Comparison of ENCODE assay signal across 26 mouse cellular contexts in genomic region chr2:128046454-128046853, GRCm38 (mm10).
DNase-seq lines count a peak whose midpoint lies in the region; ATAC-seq and TF ChIP-seq lines count a peak whose summit lies in the region.
"Had no signal": no experiment of that assay in that cellular context is flagged by ENCODE, and none has a peak within 500 bp of the region (broad histone marks: within the 10 kb centered on the region; RNA-seq: fewer than 3 reads in every experiment).

No protein-coding gene starts in this region.

- H3K27ac ChIP-seq in hindbrain, embryonic 13.5 days = no peak overlapping the region
- H3K27ac ChIP-seq in hindbrain, embryonic 16.5 days (ENCODE audit: low read depth, low read length) = no peak overlapping the region
- no peak overlapping the region for H3K27ac ChIP-seq in midbrain, embryonic 11.5 days (ENCODE audit: low read depth, low read length)
- no peak overlapping the region for H3K27ac ChIP-seq in midbrain, postnatal 0 days (ENCODE audit: low read depth, low read length)
- no peak overlapping the region for H3K27ac ChIP-seq in MEL (ENCODE audit: control insufficient read depth, low read depth, low read length)
- H3K27ac ChIP-seq: embryonic facial prominence, embryonic 12.5 days; embryonic facial prominence, embryonic 15.5 days; forebrain, embryonic 15.5 days; heart, embryonic 15.5 days; hindbrain, embryonic 10.5 days; hindbrain, postnatal 0 days had no signal

- H3K4me2 ChIP-seq in hindbrain, embryonic 13.5 days = no peak overlapping the region
- no peak overlapping the region for H3K4me2 ChIP-seq in hindbrain, embryonic 16.5 days (ENCODE audit: low read length)
- no peak overlapping the region for H3K4me2 ChIP-seq in midbrain, embryonic 11.5 days
- H3K4me2 ChIP-seq in midbrain, postnatal 0 days (ENCODE audit: low read depth, low read length, poor library complexity, severe bottlenecking) = no peak overlapping the region
- H3K4me2 ChIP-seq: embryonic facial prominence, embryonic 12.5 days; embryonic facial prominence, embryonic 15.5 days; forebrain, embryonic 15.5 days; heart, embryonic 12.5 days; heart, embryonic 15.5 days had no signal

- no peak for TF ChIP-seq EP300 in MEL (IDR thresholded peaks at IDR 0.05; ENCODE audit: low read depth in 1 of 2, low read length in 2 of 2)

- peak; percentile 44 for DNase-seq in midbrain, embryonic 11.5 days (ENCODE audit: low spot score, missing footprints)
- no peak for DNase-seq in midbrain, postnatal 0 days (ENCODE audit: low spot score)
- DNase-seq in MEL (ENCODE audit: low read depth, low spot score) = no peak
- no peak for DNase-seq in cerebellum, adult 11-12 months
- DNase-seq: adrenal gland, adult 8-10 months; adrenal gland, postnatal 25 days; cerebellum, adult 2 months; cerebellum, adult 9-11 months; cerebellum, postnatal 25 days; gastrocnemius, postnatal 10 days; gastrocnemius, postnatal 36 days; heart, postnatal 10 days; heart, postnatal 36 days; kidney, adult 18-20 months had no signal

- H3K27me3 ChIP-seq in hindbrain, embryonic 13.5 days = no peaks in the 10 kb centered on the region
- H3K27me3 ChIP-seq in hindbrain, embryonic 16.5 days (replicated peaks; ENCODE audit: control insufficient read depth, insufficient read depth, low read length) = no peaks in the 10 kb centered on the region
- no peaks in the 10 kb centered on the region for H3K27me3 ChIP-seq in midbrain, embryonic 11.5 days (ENCODE audit: control insufficient read depth, insufficient read depth, low read length)
- H3K27me3 ChIP-seq in midbrain, postnatal 0 days (ENCODE audit: insufficient read depth, low read length) = no peaks in the 10 kb centered on the region
- H3K27me3 ChIP-seq in MEL (ENCODE audit: control insufficient read depth in 1 of 2, insufficient read depth in 2 of 2, low read length in 2 of 2) = no peaks in the 10 kb centered on the region; a peak in 1 of 4 replicates
- H3K27me3 ChIP-seq: embryonic facial prominence, embryonic 12.5 days; embryonic facial prominence, embryonic 15.5 days; forebrain, embryonic 15.5 days; heart, embryonic 12.5 days; heart, embryonic 15.5 days had no signal

- H3K4me3 ChIP-seq in hindbrain, embryonic 13.5 days = no peak overlapping the region
- H3K4me3 ChIP-seq in hindbrain, embryonic 16.5 days (ENCODE audit: low read length) = no peak overlapping the region
- H3K4me3 ChIP-seq in midbrain, embryonic 11.5 days (ENCODE audit: low read depth, low read length) = no peak overlapping the region
- H3K4me3 ChIP-seq in midbrain, postnatal 0 days (ENCODE audit: low read depth, low read length) = no peak overlapping the region
- no peak overlapping the region for H3K4me3 ChIP-seq in MEL (ENCODE audit: control insufficient read depth in 1 of 2, insufficient read depth in 1 of 2, low read depth in 2 of 2, low read length in 2 of 2)
- H3K4me3 ChIP-seq: embryonic facial prominence, embryonic 12.5 days; embryonic facial prominence, embryonic 15.5 days; forebrain, embryonic 15.5 days; heart, embryonic 12.5 days; heart, embryonic 15.5 days; hindbrain, embryonic 10.5 days had no signal

- H3K79me2 ChIP-seq in MEL (ENCODE audit: control insufficient read depth, insufficient read depth, low read length, poor library complexity) = no peaks in the 10 kb centered on the region

- no peak for TF ChIP-seq CTCF in midbrain, postnatal 0 days (IDR thresholded peaks at IDR 0.05)
- TF ChIP-seq CTCF in MEL (IDR thresholded peaks at IDR 0.05 in 2 of 3, conservative IDR thresholded peaks at IDR 0.05 in 1 of 3; ENCODE audit: control insufficient read depth in 1 of 3, insufficient read depth in 1 of 3, low read depth in 2 of 3, low read length in 3 of 3, poor library complexity in 1 of 3, severe bottlenecking in 1 of 3) = no peak

- H3K36me3 ChIP-seq in hindbrain, embryonic 13.5 days = no peaks in the 10 kb centered on the region
- H3K36me3 ChIP-seq in hindbrain, embryonic 16.5 days (ENCODE audit: control insufficient read depth, insufficient read depth, low read length) = no peaks in the 10 kb centered on the region
- H3K36me3 ChIP-seq in midbrain, embryonic 11.5 days (ENCODE audit: control insufficient read depth, insufficient read depth, low read length) = no peaks in the 10 kb centered on the region
- no peaks in the 10 kb centered on the region for H3K36me3 ChIP-seq in midbrain, postnatal 0 days (ENCODE audit: insufficient read depth, low read length)
- no peaks in the 10 kb centered on the region for H3K36me3 ChIP-seq in MEL (ENCODE audit: control insufficient read depth in 1 of 2, insufficient read depth in 2 of 2, low read length in 2 of 2)
- H3K36me3 ChIP-seq: embryonic facial prominence, embryonic 12.5 days; embryonic facial prominence, embryonic 15.5 days; forebrain, embryonic 15.5 days; heart, embryonic 12.5 days; heart, embryonic 15.5 days; hindbrain, embryonic 10.5 days had no signal

- 61% methylated on average over 4 of the region's 4 CpGs for WGBS in hindbrain, embryonic 13.5 days
- WGBS in hindbrain, embryonic 16.5 days = 60% methylated on average over 4 of the region's 4 CpGs
- 71% methylated on average over 4 of the region's 4 CpGs for WGBS in midbrain, embryonic 11.5 days
- 58% methylated on average over 4 of the region's 4 CpGs for WGBS in midbrain, postnatal 0 days

- H3K9ac ChIP-seq in hindbrain, embryonic 13.5 days = peak overlapping the region; percentile 35; the same call in 1 of the 2 replicates
- H3K9ac ChIP-seq in hindbrain, embryonic 16.5 days (ENCODE audit: low read depth, low read length) = no peak overlapping the region
- H3K9ac ChIP-seq in midbrain, embryonic 11.5 days (ENCODE audit: low read length) = no peak overlapping the region
- no peak overlapping the region for H3K9ac ChIP-seq in midbrain, postnatal 0 days (replicated peaks; ENCODE audit: low read length, poor library complexity, severe bottlenecking)
- H3K9ac ChIP-seq in MEL (ENCODE audit: control insufficient read depth, low read depth, low read length, poor library complexity, severe bottlenecking) = no peak overlapping the region
- H3K9ac ChIP-seq: embryonic facial prominence, embryonic 12.5 days; embryonic facial prominence, embryonic 15.5 days; forebrain, embryonic 15.5 days; heart, embryonic 12.5 days; heart, embryonic 15.5 days had no signal

- TF ChIP-seq RAD21 in MEL (IDR thresholded peaks at IDR 0.05; ENCODE audit: low read depth, low read length) = no peak

- TF ChIP-seq POLR2A in MEL (IDR thresholded peaks at IDR 0.05; ENCODE audit: control insufficient read depth in 1 of 2, insufficient read depth in 1 of 2, low read depth in 1 of 2, low read length in 2 of 2, poor library complexity in 1 of 2) = no peak

- H3K4me1 ChIP-seq in hindbrain, embryonic 13.5 days (replicated peaks) = peaks cover 10% of the 10 kb centered on the region; the same call in 1 of the 2 replicates
- no peaks in the 10 kb centered on the region for H3K4me1 ChIP-seq in hindbrain, embryonic 16.5 days (ENCODE audit: control insufficient read depth, insufficient read depth, low read depth, low read length)
- H3K4me1 ChIP-seq in midbrain, embryonic 11.5 days (ENCODE audit: control insufficient read depth, insufficient read depth, low read length) = no peaks in the 10 kb centered on the region
- H3K4me1 ChIP-seq in midbrain, postnatal 0 days (ENCODE audit: insufficient read depth, low read length) = no peaks in the 10 kb centered on the region; the same call in 1 of the 2 replicates
- peaks cover 0 to 4% of the 10 kb centered on the region in 2 experiments; a peak in 1 of 4 replicates for H3K4me1 ChIP-seq in MEL (ENCODE audit: control insufficient read depth in 1 of 2, insufficient read depth in 2 of 2, low read length in 2 of 2)
- H3K4me1 ChIP-seq: embryonic facial prominence, embryonic 12.5 days; embryonic facial prominence, embryonic 15.5 days; hindbrain, embryonic 10.5 days had no signal

- 0 out of 2 replicates have a peak, but pooled peaks cover 3% of the 10 kb centered on the region for H3K9me3 ChIP-seq in hindbrain, embryonic 13.5 days
- H3K9me3 ChIP-seq in hindbrain, embryonic 16.5 days (ENCODE audit: control insufficient read depth, low read length) = no peaks in the 10 kb centered on the region
- no peaks in the 10 kb centered on the region for H3K9me3 ChIP-seq in midbrain, embryonic 11.5 days (ENCODE audit: control insufficient read depth, low read length)
- no peaks in the 10 kb centered on the region for H3K9me3 ChIP-seq in midbrain, postnatal 0 days (ENCODE audit: low read length)
- no peaks in the 10 kb centered on the region for H3K9me3 ChIP-seq in MEL (replicated peaks; ENCODE audit: insufficient read depth, low read length)
- H3K9me3 ChIP-seq: embryonic facial prominence, embryonic 12.5 days; embryonic facial prominence, embryonic 15.5 days; forebrain, embryonic 15.5 days; heart, embryonic 12.5 days; heart, embryonic 15.5 days; hindbrain, embryonic 10.5 days had no signal

- ATAC-seq in hindbrain, embryonic 13.5 days (ENCODE audit: low FRiP score) = no peak
- ATAC-seq in hindbrain, embryonic 16.5 days = no peak
- no peak for ATAC-seq in midbrain, embryonic 11.5 days (ENCODE audit: low FRiP score)
- ATAC-seq in midbrain, postnatal 0 days (ENCODE audit: low FRiP score) = no peak
- ATAC-seq: CD4-positive, CD25-positive, alpha-beta regulatory T cell, adult 4 months; forebrain, embryonic 15.5 days; hindbrain, postnatal 0 days; inflammation-experienced regulatory T-cells, adult 6 months; intestine, embryonic 16.5 days had no signal

TF ChIP-seq in MEL, 35 proteins besides CTCF, POLR2A, EP300 and RAD21:
- TF ChIP-seq POLR2AphosphoS5 (IDR thresholded peaks at IDR 0.05; ENCODE audit: borderline replicate concordance, low read depth, low read length) (peak; percentile 71; the same call in 1 of the 2 replicates), GATA1 (IDR thresholded peaks at IDR 0.05; ENCODE audit: low read depth, low read length) (no peak), USF1 (IDR thresholded peaks at IDR 0.05; ENCODE audit: low read depth, low read length) (no peak)
